Mouse (Mus musculus) olfactory bulb, adult 2 months (tissue): ENCODE data around the gene Kdm2b.

Experiments used
- CTCF ChIP-seq: fragments of 200-500 bp; IDR thresholded peaks from 2 replicates; pipeline ENCODE4 v1.5.1; 2012; ENCODE audit warnings: low read depth, mild to moderate bottlenecking, low read length, moderate library complexity; ENCODE audit not compliant: insufficient read depth
- POLR2A ChIP-seq: fragments of 200-500 bp; IDR thresholded peaks from 2 replicates; pipeline ENCODE4 v1.6.1; 2012; ENCODE audit warnings: mild to moderate bottlenecking, low read depth, low read length, moderate library complexity; ENCODE audit not compliant: insufficient read depth

GRCm38 (mm10) chr5:122901666-122902065 lies 88.0 kb downstream of the Kdm2b start:
- TF ChIP-seq CTCF (no peak), POLR2A (no peak)
